Mouse (Mus musculus): ENCODE data around the gene Upf1.

The Upf1 gene

GRCm38 (mm10) chr8:70323716-70324115 is 29.4 kb downstream of the Upf1 start:
- no peak for DNase-seq

- no peak for DNase-seq
These were observed 35.2 kb downstream of the Upf1 start for GRCm38 (mm10) chr8:70317872-70318271.

GRCm38 (mm10) chr8:70316511-70317504 is 36.3 kb downstream of the Upf1 start:
- no peak for DNase-seq

- peak; percentile 38 to 40 for DNase-seq
These were observed 37.2 kb downstream of the Upf1 start, which contains the start of gene Cers1 for GRCm38 (mm10) chr8:70315624-70316510. Gene Cers1 (plus strand): TSS chr8:70315775.

GRCm38 (mm10) chr8:70313399-70313798 is 39.7 kb downstream of the Upf1 start:
- DNase-seq = no peak

- DNase-seq = no peak
These were observed 43.8 kb downstream of the Upf1 start for GRCm38 (mm10) chr8:70309311-70309710.

- DNase-seq = no peak
These were observed 50.2 kb downstream of the Upf1 start for GRCm38 (mm10) chr8:70302901-70303300.

- peak; percentile 93 to 94 for DNase-seq
These were observed 50.7 kb downstream of the Upf1 start, which contains the start of the genes Ddx49 and Cope for GRCm38 (mm10) chr8:70302358-70302890. Gene Ddx49 (minus strand): TSS chr8:70302489. Gene Cope (plus strand): TSS chr8:70302518.

GRCm38 (mm10) chr8:70300881-70301280 is 52.2 kb downstream of the Upf1 start:
- DNase-seq = no peak

- DNase-seq = peak; percentile 52 to 53
These were observed 59.1 kb downstream of the Upf1 start for GRCm38 (mm10) chr8:70293988-70294405.

GRCm38 (mm10) chr8:70286737-70287136 is 66.3 kb downstream of the Upf1 start:
- DNase-seq = no peak

GRCm38 (mm10) chr8:70285304-70285703 is 67.8 kb downstream of the Upf1 start:
- no peak for DNase-seq

- no peak for DNase-seq
These were observed 68.7 kb downstream of the Upf1 start for GRCm38 (mm10) chr8:70284421-70284820.

- DNase-seq = peak in 1 of 2 experiments; percentile 30
These were observed 69.7 kb downstream of the Upf1 start for GRCm38 (mm10) chr8:70283136-70284077.

GRCm38 (mm10) chr8:70282603-70283135 is 70.4 kb downstream of the Upf1 start, which contains the start of gene Homer3:
Gene Homer3 (plus strand): TSS chr8:70282827.
- DNase-seq = peak; percentile 95 to 97

Data from lung, adult 18-20 months (tissue).